Mouse (Mus musculus) right cerebral cortex, postnatal 4 days (tissue): ENCODE data around the gene Itgb3bp.
A peak's percentile ranks its signal among the peaks of the same experiment; 100 is the strongest.

Source experiments
- DNase-seq: peaks from one replicate; pipeline ENCODE4 v3.0.0-alpha.2; 2022

Gene Itgb3bp

GRCm38 (mm10) chr4:99929613-99930517, at the start of gene Itgb3bp:
Itgb3bp (minus strand) TSS chr4:99929813.
- DNase-seq: peak; percentile 64

DNA sequence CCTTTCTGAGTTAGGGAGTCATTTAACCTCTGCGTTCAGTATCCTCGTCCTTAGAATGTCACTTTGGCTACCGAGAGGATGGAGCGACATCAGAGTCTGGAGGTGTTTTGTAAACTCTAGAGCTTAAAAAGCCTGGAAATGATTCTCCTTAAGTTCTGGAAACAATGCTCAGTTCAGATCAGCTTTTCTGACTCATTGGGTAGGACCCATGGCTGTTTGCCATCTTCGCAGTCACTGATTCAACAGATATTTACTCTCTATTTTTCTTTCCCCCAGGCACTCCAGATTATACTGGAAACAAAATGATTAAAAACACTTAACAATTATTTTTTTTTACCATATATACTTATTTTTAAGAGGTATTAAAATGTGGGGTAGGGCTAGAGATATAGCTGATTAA, 49.7 kb upstream of the Itgb3bp start:
- DNase-seq: no peak

DNA sequence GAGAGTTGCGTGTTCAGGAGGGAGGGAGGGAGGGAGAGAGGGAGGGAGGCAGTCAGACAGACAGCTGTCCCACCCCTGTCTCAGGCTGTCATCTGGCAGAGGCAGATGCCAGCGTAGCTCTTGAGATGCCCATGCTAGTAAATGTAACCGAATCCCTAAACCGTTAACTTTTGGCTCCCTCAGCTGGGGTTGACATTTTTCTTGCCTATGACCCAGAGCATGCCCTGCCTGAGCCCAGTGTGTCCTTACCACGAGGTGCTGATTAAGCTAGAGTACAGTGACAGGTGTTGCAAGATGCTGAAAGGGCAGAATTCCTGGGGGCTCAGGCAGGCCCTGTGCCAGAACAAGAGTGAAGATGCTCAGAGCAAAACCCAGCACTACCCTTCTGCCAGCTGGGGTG, 44.8 kb upstream of the Itgb3bp start:
- DNase-seq: no peak

GRCm38 (mm10) chr4:99973931-99974330, 44.3 kb upstream of the Itgb3bp start:
- no peak for DNase-seq

- no peak for DNase-seq
These were observed 43.3 kb upstream of the Itgb3bp start for GRCm38 (mm10) chr4:99972886-99973285.

DNA sequence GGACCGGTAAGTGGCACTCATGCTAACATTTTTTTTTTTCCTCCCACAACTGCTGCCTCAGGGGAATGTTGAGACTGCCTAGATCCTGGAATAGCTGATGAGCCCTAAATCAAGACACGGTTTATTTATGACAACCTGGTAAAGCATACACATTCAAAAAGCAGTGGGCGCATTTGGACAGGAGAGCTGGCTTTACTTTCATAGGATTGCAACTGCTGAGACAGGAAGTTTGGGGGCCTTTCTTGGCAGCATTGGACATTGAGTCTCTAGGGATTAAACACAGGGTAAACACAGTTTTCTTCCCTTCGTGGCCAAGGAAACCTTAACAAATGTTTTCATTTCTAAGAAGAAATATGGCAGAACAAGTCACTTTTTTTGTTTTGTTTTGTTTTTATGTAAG, 40.5 kb upstream of the Itgb3bp start:
- no peak for DNase-seq

DNA sequence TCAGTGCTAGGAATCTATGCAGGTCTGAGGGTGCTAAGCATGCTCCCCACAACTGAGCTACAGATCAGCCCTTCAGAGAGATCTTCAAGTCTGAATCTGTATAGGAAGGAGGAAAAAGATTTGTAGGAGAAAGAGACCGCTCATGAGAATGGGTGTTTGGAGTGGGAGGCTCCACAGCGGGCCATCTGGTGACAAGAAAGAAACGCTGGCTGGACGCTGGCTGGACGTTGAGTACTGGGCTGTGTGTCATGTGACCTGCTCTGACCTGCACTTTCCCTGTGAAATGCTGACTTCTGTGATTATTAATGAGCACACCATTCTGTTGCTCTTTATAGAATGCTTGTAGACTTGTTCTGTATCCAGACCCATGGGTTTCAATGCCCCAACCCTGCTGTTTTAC, 39.7 kb upstream of the Itgb3bp start:
- DNase-seq: no peak

- DNase-seq: no peak
These were observed 36.9 kb upstream of the Itgb3bp start for GRCm38 (mm10) chr4:99966555-99966954.

GRCm38 (mm10) chr4:99959308-99959707, 29.7 kb upstream of the Itgb3bp start:
- no peak for DNase-seq

DNA sequence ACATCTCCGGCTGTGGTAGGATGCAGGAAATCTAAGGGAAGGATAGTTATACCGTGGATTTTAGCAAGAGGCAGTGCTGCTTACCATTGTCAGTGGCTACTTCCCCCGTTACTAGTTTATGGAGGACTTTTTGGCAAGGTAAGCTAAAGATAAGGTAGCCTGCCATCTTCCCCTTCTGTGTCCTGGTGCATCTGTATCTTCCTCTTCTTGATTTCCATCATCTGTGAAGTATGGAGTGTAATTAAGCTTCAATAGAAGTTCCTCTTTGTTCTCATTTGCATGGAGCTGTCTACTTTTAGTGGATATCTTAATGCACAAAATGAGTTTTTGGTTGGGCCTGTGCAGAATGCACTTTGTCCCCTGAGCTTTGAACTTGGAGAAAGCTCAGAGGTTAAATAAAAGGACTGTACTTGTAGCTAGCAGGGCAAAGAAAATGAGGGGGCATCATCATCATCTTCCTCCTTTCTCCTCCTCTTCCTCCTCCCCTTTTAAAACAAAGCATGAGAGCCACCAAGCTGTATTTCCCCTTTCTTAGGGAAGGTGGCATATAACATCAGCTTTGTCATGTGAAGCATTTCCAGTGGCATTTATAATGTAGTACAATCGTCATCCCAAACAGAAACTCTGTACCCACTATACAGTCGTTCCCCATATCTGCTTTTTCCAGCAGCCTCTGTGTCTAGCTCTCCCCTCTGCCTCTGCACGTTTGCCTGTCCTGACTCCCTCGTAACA, 28.6 kb upstream of the Itgb3bp start:
- DNase-seq: no peak

- no peak for DNase-seq
These were observed 27.6 kb upstream of the Itgb3bp start for GRCm38 (mm10) chr4:99957186-99957585.

DNA sequence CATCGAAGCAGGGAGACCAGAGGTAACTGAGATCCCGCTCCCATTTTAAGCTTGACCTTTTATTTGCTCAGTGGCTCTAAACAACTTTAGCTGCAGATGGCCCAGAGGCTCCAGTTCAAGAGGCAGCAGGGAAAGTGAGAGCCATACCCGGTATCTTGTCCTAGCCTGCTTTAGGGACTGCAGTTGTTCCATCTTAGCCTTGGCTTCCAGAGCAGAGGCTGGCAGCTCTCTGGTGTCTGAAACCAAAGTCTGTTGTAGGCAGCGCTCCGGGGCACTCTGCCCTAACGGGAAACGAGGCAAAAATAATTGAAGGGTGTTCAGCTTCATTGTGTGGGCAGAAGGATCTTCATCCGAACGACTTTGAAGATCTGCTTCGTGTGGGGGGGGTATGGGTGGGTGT, 25.8 kb upstream of the Itgb3bp start:
- no peak for DNase-seq

GRCm38 (mm10) chr4:99953904-99954303, 24.3 kb upstream of the Itgb3bp start:
- DNase-seq: no peak

DNA sequence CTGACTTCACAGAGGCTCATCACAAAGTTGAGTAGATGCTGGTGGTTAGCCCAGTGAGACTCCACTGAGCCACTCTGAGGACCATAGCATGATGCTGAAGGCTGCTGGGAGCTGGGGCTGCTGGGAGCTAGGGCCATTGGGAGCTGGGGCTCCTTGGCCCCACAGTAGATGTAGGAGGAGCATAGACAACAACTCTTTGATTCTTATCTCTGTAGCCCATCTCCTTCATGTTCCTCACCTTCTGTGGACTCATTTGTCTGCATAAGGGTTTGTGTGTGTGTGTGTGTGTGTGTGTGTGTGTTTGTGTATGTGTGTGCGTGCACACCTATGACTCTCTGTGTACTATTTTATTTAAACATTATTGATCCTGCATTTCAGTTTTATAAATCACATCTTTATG, 18.3 kb upstream of the Itgb3bp start:
- no peak for DNase-seq

DNA sequence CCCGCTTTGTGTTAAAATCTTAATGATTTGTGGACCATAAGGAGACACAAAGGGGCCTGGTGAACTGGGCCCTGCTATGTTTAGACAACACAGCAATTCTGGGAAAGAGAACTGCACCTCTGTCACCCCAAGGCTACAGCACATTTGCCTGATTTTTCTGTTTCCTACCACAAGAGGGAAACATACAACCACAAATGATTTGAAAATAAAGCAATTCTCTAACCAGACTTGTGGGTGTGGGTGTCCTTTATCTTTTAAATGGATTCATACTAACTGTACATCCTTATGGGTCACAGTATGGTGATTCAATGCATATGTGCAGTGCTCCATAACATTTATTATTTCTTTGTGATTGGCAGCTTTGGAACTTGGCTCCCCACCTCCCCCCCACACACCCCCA, 17.6 kb upstream of the Itgb3bp start:
- DNase-seq: no peak

GRCm38 (mm10) chr4:99946516-99946915, 16.9 kb upstream of the Itgb3bp start:
- DNase-seq: no peak

DNA sequence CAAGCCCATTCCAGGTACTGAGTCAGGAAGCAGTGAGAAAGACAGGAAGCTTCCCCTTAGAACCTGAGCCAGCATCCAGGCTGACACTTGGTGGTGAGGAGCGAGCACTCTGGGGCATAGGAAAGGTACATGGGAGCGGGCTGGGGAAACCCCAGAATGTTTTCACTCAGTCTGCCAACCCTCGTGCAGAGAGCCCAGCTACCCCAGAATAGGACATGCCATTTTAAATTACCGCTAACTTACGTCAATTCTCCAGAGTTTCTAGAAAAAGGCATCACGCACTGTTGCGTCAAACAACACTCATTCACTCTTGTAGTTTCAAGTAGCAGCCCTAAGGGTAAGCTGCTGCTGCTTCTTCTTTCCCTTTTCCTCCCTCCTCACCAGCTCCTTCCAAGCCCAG, 15.4 kb upstream of the Itgb3bp start:
- DNase-seq: no peak

GRCm38 (mm10) chr4:99944606-99945005, 15.0 kb upstream of the Itgb3bp start:
- DNase-seq: no peak

- no peak for DNase-seq
These were observed 12.2 kb upstream of the Itgb3bp start for GRCm38 (mm10) chr4:99941655-99942414.

DNA sequence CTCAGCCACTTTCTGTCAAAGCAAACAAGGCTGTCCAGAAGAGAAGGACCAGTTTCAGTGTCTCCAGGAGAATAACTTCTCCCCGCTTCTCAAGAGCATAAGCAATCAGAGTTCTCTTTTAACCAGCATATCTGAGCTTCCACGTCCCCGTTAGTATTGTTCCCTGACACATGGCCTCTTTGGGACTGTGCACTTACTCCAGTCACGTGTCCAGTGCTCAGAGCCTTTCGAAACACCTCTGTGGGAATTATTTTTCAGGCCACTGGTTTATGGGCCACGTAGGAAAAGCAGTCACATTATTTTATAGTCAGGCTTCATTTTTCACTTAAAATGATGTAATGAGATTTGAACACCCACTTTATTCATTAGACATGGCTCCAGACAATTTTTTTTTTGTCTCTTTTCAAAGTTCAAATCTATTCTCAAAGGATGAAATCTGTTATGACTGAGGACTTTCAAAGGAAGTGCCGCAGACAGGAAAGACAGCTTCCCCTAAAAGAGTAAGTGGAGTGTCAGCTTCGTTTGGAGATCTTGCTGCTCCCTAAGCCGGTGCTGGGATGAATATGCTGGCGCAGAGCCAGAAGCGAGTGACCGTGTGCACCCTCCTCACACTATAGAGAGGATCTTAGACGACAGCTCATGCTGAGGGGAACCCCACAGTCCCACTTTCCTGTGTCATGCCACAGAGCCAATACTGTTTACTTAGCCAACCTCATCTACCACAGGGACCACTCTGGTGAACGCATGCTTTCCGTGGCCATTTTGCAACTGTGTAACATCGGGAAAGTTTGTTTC, 10.3 kb upstream of the Itgb3bp start:
- no peak for DNase-seq

- no peak for DNase-seq
These were observed 6.7 kb upstream of the Itgb3bp start for GRCm38 (mm10) chr4:99936278-99936677.

- DNase-seq: no peak
These were observed 5.2 kb upstream of the Itgb3bp start for GRCm38 (mm10) chr4:99934859-99935258.

DNA sequence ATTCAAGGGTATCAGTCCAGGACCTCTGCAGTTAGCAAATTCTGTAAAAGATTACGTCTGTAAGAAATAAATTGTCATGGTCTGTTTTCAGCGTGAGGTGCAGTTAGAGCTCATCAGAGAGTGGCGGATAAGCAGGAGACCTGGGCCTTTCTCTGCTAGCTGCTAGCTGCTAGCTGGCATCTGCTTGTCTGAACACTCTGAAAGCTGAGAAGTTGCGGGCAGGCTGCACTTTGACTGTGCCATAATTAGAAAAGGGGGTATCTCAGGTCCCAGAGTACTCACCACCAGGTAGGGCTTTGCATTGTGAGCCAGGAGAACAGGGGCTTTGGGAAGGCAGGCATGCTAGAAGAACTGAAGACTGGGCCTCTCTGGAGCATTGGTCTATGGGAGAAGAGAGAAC, 2.2 kb upstream of the Itgb3bp start:
- no peak for DNase-seq
